Mouse (Mus musculus): Measurements from ENCODE around the gene Chil3.

DNA sequence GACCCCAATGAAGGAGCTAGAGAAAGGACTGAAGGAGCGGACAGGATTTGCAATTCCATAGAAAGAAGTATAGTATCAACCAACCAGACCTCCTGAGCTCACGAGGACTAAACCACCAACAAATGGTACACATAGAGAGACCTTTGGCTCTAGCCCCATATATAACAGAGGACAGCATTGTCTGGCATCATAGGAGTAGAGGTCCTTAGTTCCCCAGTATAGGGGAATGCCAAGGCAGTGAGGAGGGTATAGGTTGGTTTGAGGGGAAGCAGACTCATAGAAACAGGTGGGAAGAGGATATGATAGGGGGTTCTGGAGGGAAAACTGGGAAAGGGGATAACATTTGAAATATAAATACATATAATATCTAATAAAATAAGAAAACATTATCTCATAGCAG is 13.0 kb downstream of the Chil3 start:
- TF ChIP-seq CTCF (IDR thresholded peaks at IDR 0.05; ENCODE audit: borderline replicate concordance, insufficient read depth, low read depth, low read length) (no peak), POLR2A (IDR thresholded peaks at IDR 0.05; ENCODE audit: borderline replicate concordance, insufficient read depth, low read length) (no peak)

All from cerebellum, adult 2 months (tissue).